Mouse (Mus musculus): ENCODE data around the gene Zfp523.

GRCm38 (mm10) chr17:28136266-28136665, 40.7 kb upstream of the Zfp523 start:
- TF ChIP-seq POLR2A (IDR thresholded peaks at IDR 0.05; ENCODE audit: borderline replicate concordance, extremely low read depth, insufficient read depth, insufficient read length, poor library complexity, severe bottlenecking) (no peak), CTCF (IDR thresholded peaks at IDR 0.05; ENCODE audit: borderline replicate concordance, extremely low read depth, insufficient read depth, insufficient read length) (no peak)

Data from brain, embryonic 14.5 days (tissue).